Mouse (Mus musculus) kidney, adult 2 months (tissue): ENCODE results near the gene Ube2z.

Experiments used
- CTCF ChIP-seq: fragments of 200-500 bp; conservative IDR thresholded peaks from 2 replicates; pipeline ENCODE4 v1.5.1; 2011; ENCODE audit warnings: low read depth, mild to moderate bottlenecking, control low read depth, low read length, moderate library complexity, mixed read lengths; ENCODE audit not compliant: insufficient read depth, insufficient read length
- POLR2A ChIP-seq: fragments of 200-500 bp; IDR thresholded peaks from one replicate; pipeline ENCODE4 v1.6.1; 2011; ENCODE audit warnings: low read depth, low read length, control low read depth

DNA sequence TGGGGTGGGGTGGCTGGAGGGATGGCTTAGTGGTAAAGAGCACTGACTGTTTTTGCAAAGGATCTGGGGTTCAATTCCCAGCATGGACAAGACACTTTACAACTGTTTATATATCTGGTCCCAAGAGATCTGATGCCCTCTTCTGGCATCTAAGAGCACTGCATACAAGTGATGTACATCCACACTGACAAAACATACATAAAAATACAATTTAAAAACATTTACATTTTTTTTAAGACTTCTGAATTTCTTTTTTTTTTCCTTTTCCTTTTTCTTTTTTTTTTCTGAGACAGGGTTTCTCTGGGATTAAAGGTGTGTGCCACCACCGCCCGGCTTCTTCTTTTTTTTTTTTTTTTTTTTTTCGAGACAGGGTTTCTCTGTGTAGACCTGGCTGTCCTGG, 31.9 kb downstream of the Ube2z start:
- TF ChIP-seq CTCF (0 out of 2 replicates have a peak, but pooled peaks have one; percentile 2), POLR2A (no peak)
